Mouse (Mus musculus) spleen, adult 18-20 months (tissue): ENCODE measurements around the gene Map3k11.
"Not testable (repeated sequence)": the region's sequence is repeated elsewhere in the genome, so short reads cannot be mapped to it uniquely, and the experiment has no call there.

ENCODE experiments used
- DNase-seq, 2 experiments: peaks; one replicate each; pipeline ENCODE4 v3.0.0; 2022; ENCODE audit warnings: mixed read lengths in 2 of 2

Gene Map3k11

GRCm38 (mm10) chr19:5668372-5668771, 20.2 kb upstream of the Map3k11 start:
- no peak for DNase-seq

- DNase-seq, result no peak
Observed at GRCm38 (mm10) chr19:5680432-5680831, 8.1 kb upstream of the Map3k11 start.

- no peak for DNase-seq
Observed at GRCm38 (mm10) chr19:5684236-5684635, 4.3 kb upstream of the Map3k11 start.

DNA sequence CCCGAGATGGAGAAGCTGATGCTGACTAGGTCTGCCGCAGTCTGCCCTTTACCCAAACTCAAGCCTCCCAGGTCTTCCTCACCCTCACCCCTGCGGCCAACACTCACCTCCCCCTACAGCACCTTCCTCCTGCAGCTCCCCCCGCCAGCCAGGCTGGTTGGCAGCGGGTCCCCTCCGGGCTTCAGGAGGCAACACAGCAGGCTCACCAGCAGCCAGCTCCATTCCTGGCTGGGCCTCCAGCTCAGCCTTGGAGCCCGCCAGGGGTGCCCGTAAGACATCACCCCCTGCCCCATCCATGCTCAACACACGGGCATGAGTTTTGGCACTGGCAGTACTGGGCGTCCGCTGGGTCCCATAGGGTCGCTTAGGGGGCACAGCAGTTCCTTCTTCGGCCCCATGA, 3.6 kb upstream of the Map3k11 start:
- no peak for DNase-seq

GRCm38 (mm10) chr19:5685431-5685830, 3.1 kb upstream of the Map3k11 start:
- DNase-seq, result no peak

DNA sequence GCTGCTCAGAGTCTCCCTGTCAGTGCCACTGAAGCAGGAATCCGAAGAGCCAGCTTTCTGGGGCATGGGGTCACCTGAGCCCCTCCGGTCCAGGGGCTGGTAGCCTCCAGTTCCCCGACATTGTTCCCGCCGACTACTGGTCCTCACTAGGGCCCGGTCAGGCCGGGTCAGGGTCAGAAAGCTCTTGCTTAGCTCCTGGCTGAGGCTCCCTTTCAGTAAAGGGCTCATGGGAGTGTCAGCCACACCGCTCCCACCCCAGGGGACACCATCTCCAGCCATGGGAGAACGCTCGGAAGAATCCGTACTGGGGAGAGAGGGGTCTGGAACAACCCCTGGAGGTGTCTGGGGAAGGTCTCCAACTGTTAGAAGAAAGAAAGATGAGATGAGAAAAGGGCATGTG, 2.7 kb upstream of the Map3k11 start:
- DNase-seq, result no peak

DNA sequence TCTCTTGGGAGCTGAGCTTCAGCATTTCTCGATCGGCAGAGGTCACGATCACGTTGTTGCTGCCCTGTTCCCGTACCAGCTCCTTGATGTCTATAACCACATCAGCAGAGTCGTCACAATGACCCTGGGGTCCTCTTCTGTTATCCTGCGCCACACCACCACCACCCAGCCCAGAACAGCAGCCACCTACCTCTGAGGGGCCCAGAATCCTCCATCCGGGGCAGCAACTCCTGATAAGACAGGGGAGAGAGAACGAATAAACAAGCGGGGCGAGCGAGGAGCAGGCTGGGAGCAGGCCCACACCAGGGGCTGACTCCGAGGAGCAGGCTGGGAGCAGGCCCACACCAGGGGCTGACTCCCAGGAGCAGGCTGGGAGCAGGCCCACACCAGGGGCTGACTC, 2.1 kb upstream of the Map3k11 start:
- no peak for DNase-seq

DNA sequence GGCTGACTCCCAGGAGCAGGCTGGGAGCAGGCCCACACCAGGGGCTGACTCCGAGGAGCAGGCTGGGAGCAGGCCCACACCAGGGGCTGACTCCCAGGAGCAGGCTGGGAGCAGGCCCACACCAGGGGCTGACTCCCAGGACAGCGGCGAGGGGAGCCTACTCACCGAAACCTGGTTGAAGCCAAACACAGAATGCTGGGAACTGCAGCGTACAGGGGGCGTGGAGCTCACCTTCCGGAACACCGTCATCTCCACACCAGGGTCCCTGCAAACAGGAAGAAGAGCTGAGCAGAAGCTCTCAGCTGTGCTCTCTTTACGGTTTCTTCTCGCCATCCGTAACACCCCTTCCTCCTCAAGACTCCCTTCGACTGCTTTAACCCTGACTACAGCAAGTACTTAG, 1.6 kb upstream of the Map3k11 start:
- DNase-seq, result not testable (repeated sequence)

GRCm38 (mm10) chr19:5687738-5688137, 804 bp upstream of the Map3k11 start:
- no peak for DNase-seq

DNA sequence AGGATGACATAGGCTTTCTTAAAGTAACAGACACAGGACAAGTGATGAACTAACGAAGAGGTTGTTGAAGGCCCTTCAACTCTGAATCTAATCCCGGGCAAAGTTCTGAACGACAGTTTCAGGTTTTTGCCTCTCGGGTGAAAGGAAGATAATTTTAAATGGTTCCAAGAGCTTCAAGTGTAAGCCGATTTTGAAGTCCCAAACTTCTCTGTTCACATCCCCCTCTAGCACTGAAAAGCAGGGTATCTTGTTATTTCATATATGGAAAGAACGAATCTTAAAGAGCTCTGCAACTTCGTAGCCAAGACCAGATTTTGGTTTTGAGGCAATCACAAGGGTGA, 516 bp downstream of the Map3k11 start:
- no peak for DNase-seq

- DNase-seq, result peak; percentile 82 to 86
Observed at GRCm38 (mm10) chr19:5689565-5690342, 1.2 kb downstream of the Map3k11 start.

GRCm38 (mm10) chr19:5690343-5690735, 1.8 kb downstream of the Map3k11 start:
- no peak for DNase-seq

- DNase-seq, result no peak
Observed at GRCm38 (mm10) chr19:5691601-5692000, 3.1 kb downstream of the Map3k11 start.

DNA sequence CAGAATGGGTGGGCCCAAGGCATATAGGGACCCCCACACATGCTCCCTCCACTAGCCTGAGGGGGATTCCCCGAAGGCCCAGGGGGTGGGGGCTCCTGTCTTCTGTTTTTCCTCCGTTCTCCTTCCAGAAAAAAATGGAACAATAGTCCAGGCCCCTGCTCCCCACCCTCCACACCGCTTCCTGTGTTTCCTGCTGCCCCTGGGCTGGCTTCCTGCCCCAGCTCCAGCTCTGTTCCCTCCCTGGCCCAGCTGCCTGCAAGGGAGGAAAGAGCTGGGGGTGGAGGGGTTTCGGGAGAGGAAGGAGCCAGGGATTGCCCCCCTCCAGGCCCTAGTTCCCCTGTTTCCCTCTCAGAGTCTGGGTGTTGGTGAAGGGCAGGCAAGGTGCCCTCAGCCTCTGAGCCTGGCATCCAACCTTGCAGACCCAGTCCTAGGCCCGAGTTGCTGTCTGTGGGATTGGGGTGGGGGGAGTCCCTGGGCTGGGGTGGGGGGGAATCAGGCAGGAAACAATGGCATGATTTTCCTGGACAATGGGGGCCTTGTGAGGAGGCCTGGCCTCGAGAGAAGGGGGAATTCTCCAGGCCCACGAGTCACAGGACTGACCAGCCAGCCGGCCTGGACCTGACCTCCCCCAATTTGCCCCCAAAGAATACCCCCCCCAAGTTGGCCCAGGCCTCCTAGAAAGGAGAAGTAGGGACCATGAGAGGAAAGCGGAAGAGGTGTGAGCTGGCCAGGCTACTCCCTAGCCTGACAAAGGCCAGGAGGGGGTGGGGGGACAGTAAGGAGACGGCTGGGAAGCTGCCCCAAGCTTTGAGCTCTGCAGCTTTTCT, 3.8 kb downstream of the Map3k11 start:
- DNase-seq, result no peak

DNA sequence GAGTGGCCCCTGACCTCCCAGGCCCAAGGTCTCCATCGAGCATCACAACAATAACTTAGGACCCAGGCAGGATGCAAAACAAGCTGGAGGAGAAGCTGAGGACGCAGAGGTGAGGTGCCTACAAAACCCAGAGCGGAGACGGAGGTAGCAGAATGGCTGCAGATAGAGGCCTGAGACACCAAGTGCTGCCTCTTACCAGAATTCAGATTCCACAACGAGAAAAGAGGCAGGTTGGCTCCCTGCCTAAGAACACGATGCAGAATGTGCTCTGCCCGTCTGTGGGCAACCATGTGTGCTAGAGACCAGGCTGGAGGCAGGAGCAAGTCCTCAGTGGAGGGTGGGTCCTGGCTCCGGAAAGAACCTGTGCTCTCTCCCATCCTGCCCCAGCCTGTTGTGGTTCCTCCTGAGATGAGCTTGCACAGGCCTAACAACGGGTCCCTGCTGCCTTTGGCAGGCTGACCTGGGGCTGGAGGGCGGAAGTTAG, 4.4 kb downstream of the Map3k11 start:
- DNase-seq, result no peak

GRCm38 (mm10) chr19:5693801-5694200, 5.3 kb downstream of the Map3k11 start:
- DNase-seq, result no peak

- no peak for DNase-seq
Observed at GRCm38 (mm10) chr19:5695849-5696462, 7.4 kb downstream of the Map3k11 start.

DNA sequence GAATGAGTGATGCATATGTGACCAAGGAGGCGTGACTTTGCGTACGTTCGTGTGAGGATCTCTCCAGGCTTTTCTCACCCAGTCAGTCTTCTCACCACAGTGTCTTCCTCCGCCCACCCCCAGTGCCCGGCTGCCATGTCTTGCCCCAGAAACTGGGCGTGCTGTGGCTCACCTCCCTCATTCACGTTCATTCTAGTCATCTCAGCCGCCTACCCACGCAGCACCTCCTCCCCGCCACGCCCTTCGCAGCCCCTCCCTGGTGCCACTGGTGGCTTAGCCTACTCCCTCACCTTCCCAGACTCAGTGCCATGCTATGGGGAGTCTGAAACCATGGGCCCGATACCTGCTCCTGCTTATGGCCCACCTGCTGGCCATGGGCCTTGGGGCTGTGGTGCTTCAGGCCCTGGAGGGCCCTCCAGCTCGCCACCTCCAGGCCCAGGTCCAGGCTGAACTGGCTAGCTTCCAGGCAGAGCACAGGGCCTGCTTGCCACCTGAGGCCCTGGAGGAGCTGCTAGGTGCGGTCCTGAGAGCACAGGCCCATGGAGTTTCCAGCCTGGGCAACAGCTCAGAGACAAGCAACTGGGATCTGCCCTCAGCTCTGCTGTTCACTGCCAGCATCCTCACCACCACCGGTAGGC, 15.7 kb downstream of the Map3k11 start, which contains the start of gene Kcnk7:
TSS of gene Kcnk7 (plus strand) at position 205 of the 638 bp plus-strand sequence.
- no peak for DNase-seq

GRCm38 (mm10) chr19:5704801-5705571, 16.4 kb downstream of the Map3k11 start:
- no peak for DNase-seq

DNA sequence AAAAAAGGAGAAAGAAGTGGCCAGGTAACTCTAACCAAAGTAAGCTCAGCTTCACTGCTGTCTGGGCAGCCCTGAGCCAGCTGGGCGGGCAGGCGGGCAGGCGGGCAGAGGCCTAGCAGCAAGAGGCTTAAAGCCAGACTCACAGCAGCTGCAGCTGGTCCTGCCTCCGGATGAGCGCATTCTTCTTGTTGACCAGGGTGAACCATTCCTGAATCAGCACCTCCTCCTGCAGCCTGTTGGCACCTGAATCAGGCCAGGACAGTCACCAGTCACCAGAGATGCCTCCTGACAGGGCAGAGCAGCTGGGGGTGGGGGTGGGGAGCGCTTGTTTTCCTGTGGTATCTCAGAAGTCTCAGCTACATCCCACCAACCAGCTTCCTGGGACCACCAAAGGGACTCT, 21.5 kb downstream of the Map3k11 start:
- DNase-seq, result no peak

GRCm38 (mm10) chr19:5710581-5710980, 22.0 kb downstream of the Map3k11 start:
- no peak for DNase-seq

DNA sequence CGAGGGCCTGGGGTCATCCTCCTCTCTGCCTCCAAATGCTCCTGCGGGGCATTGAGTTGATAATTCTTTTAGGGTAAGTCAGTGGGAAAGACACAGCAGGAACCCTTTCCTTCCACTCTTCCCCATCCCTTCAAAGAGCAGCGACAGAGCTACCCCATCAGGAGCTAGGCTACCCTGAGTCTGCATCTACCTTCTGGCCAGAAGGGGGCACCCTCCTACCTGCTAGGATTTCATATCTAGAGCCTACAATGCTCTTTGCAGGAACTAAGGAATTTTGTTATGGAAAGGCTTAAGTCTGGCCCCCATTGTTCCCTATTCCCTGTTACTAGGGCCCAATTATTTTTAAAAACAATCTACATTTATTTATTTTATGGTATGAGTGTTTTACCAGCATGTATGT, 22.7 kb downstream of the Map3k11 start:
- peak in 1 of 2 experiments; percentile 70 for DNase-seq
